ENCODE assay signal across 15 mouse cellular contexts in genomic region chr4:117656961-117657360, GRCm38 (mm10). TPM values are rescaled to one million over a fixed set of nuclear protein-coding genes. Genes with fewer than 3 reads are reported as not detected.
DNase-seq lines count a peak whose midpoint lies in the region; ATAC-seq lines count a peak whose summit lies in the region.
"Had no signal": no experiment of that assay in that cellular context is flagged by ENCODE, and none has a peak within 500 bp of the region (broad histone marks: within the 10 kb centered on the region; RNA-seq: fewer than 3 reads in every experiment).

No protein-coding gene starts in this region.

- DNase-seq in embryo, embryonic 11 days, result peak; percentile 69
- DNase-seq in embryonic facial prominence, embryonic 14.5 days (ENCODE audit: low spot score), result no peak
- no peak for DNase-seq in hindbrain, embryonic 11.5 days (ENCODE audit: low spot score)
- no peak for DNase-seq in adrenal gland, adult 8-10 months
- DNase-seq in gastrocnemius, postnatal 4 days (ENCODE audit: low spot score in 2 of 2), result no peak
- DNase-seq: adrenal gland, postnatal 25 days; cerebellum, adult 11 months; kidney, postnatal 36 days; thymus, postnatal 36 days had no signal

- no peaks in the 10 kb centered on the region for H3K27me3 ChIP-seq in embryonic facial prominence, embryonic 14.5 days (replicated peaks; ENCODE audit: control insufficient read depth, insufficient read depth, low read length)
- no peaks in the 10 kb centered on the region for H3K27me3 ChIP-seq in hindbrain, embryonic 11.5 days (ENCODE audit: control insufficient read depth, insufficient read depth, low read length)
- H3K27me3 ChIP-seq in midbrain, embryonic 12.5 days, result peaks cover 7% of the 10 kb centered on the region; the same call in 1 of the 2 replicates
- H3K27me3 ChIP-seq: neural tube, embryonic 12.5 days had no signal

- H3K27ac ChIP-seq in embryonic facial prominence, embryonic 14.5 days (replicated peaks; ENCODE audit: low read depth, low read length), result peak overlapping the region; percentile 61
- H3K27ac ChIP-seq in hindbrain, embryonic 11.5 days (ENCODE audit: low read depth, low read length), result peak overlapping the region; percentile 37
- H3K27ac ChIP-seq in midbrain, embryonic 12.5 days (replicated peaks), result peak overlapping the region; percentile 66
- H3K27ac ChIP-seq: liver, embryonic 14.5 days; macrophage; neural tube, embryonic 12.5 days had no signal

- H3K36me3 ChIP-seq in embryonic facial prominence, embryonic 14.5 days (ENCODE audit: control insufficient read depth, insufficient read depth, low read length), result 0 out of 2 replicates have a peak, but pooled peaks cover 6% of the 10 kb centered on the region
- no peaks in the 10 kb centered on the region for H3K36me3 ChIP-seq in hindbrain, embryonic 11.5 days (ENCODE audit: control insufficient read depth, insufficient read depth, low read length)
- H3K36me3 ChIP-seq in midbrain, embryonic 12.5 days, result no peaks in the 10 kb centered on the region
- H3K36me3 ChIP-seq: neural tube, embryonic 12.5 days had no signal

- no peak overlapping the region for H3K4me3 ChIP-seq in embryonic facial prominence, embryonic 14.5 days (ENCODE audit: low read depth, low read length)
- H3K4me3 ChIP-seq in hindbrain, embryonic 11.5 days (ENCODE audit: low read depth, low read length), result no peak overlapping the region
- H3K4me3 ChIP-seq in midbrain, embryonic 12.5 days, result no peak overlapping the region
- H3K4me3 ChIP-seq: neural tube, embryonic 12.5 days had no signal

- H3K4me2 ChIP-seq in embryonic facial prominence, embryonic 14.5 days (ENCODE audit: low read depth, low read length), result no peak overlapping the region
- H3K4me2 ChIP-seq in hindbrain, embryonic 11.5 days (replicated peaks; ENCODE audit: low read depth, low read length), result no peak overlapping the region
- no peak overlapping the region for H3K4me2 ChIP-seq in midbrain, embryonic 12.5 days (replicated peaks)
- H3K4me2 ChIP-seq: heart, embryonic 11.5 days; neural tube, embryonic 12.5 days had no signal

- peaks cover 25% of the 10 kb centered on the region for H3K4me1 ChIP-seq in embryonic facial prominence, embryonic 14.5 days (ENCODE audit: control insufficient read depth, insufficient read depth, low read length)
- H3K4me1 ChIP-seq in hindbrain, embryonic 11.5 days (replicated peaks; ENCODE audit: control insufficient read depth, insufficient read depth, low read length), result peaks cover 16% of the 10 kb centered on the region
- peaks cover 67% of the 10 kb centered on the region for H3K4me1 ChIP-seq in midbrain, embryonic 12.5 days

- H3K9me3 ChIP-seq in embryonic facial prominence, embryonic 14.5 days (ENCODE audit: control insufficient read depth, low read length), result no peaks in the 10 kb centered on the region
- H3K9me3 ChIP-seq in hindbrain, embryonic 11.5 days (ENCODE audit: control insufficient read depth, low read length), result no peaks in the 10 kb centered on the region
- H3K9me3 ChIP-seq in midbrain, embryonic 12.5 days, result no peaks in the 10 kb centered on the region
- H3K9me3 ChIP-seq: neural tube, embryonic 12.5 days had no signal

- ATAC-seq in embryonic facial prominence, embryonic 14.5 days (ENCODE audit: low read depth), result no peak
- no peak for ATAC-seq in hindbrain, embryonic 11.5 days (ENCODE audit: low FRiP score)
- peak; percentile 2; the same call in 1 of the 2 replicates for ATAC-seq in midbrain, embryonic 12.5 days (ENCODE audit: low FRiP score, low read depth)
- ATAC-seq in granulocyte monocyte progenitor cell, adult 5-6 weeks (replicated peaks; ENCODE audit: poor library complexity, severe bottlenecking), result no peak

- WGBS in embryonic facial prominence, embryonic 14.5 days, result 20% methylated on average over 4 of the region's 6 CpGs
- 25% methylated on average over 6 of the region's 6 CpGs for WGBS in hindbrain, embryonic 11.5 days
- 8% methylated on average over 6 of the region's 6 CpGs for whole genome bisulfite sequencing in midbrain, embryonic 12.5 days

- H3K9ac ChIP-seq in embryonic facial prominence, embryonic 14.5 days (ENCODE audit: low read depth, low read length), result no peak overlapping the region
- no peak overlapping the region for H3K9ac ChIP-seq in hindbrain, embryonic 11.5 days (ENCODE audit: low read depth, low read length)
- H3K9ac ChIP-seq in midbrain, embryonic 12.5 days (replicated peaks), result no peak overlapping the region
- H3K9ac ChIP-seq: liver, embryonic 14.5 days; neural tube, embryonic 12.5 days had no signal

RNA-seq across cellular contexts. Expression of gene Dmap1, which starts 25.1 kb away (rescaled TPM):
- 56.2 and 66.1 TPM in 2 replicates for polyA plus RNA-seq in embryonic facial prominence, embryonic 14.5 days (2014; fragmentation: Nextera tagmentation; extraction: Ambion mirVana)
- 76.1 and 82.2 TPM in 2 replicates for polyA plus RNA-seq in hindbrain, embryonic 11.5 days (2014; fragmentation: Nextera tagmentation; extraction: Ambion mirVana)
- polyA plus RNA-seq in midbrain, embryonic 12.5 days (2016; fragmentation: Nextera tagmentation; extraction: Ambion mirVana), result 67.5 and 72.1 TPM in 2 replicates
- total RNA-seq in granulocyte monocyte progenitor cell, adult 5-6 weeks (2014; fragmentation: Nextera tagmentation), result 32.0 and 32.8 TPM in 2 replicates
- 26.2 and 27.8 TPM in 2 replicates for total RNA-seq in granulocyte monocyte progenitor cell, adult 5-6 weeks (2017)
- total RNA-seq in adrenal gland, adult 8-10 months (2022), result 10 to 100 TPM; 22.3 to 35.4 (median 31.1) TPM
- total RNA-seq in gastrocnemius, postnatal 4 days (2021), result 10 to 100 TPM; 25.7 to 29.5 TPM
